Mouse (Mus musculus) CH12.LX (cell line): ENCODE results near the gene Bnc2. TPM values are rescaled to one million over a fixed set of nuclear protein-coding genes. Genes with fewer than 3 reads are reported as not detected.

Experiments used
- DNase-seq: peaks from one replicate; pipeline ENCODE4 v3.0.0-alpha.2; 2013; ENCODE audit errors: extremely low read depth
- H3K27ac ChIP-seq: 2 replicates; pipeline ENCODE4 v1.5.1; 2012; ENCODE audit warnings: low read depth, mild to moderate bottlenecking, control low read depth, moderate library complexity; ENCODE audit not compliant: insufficient read depth
- H3K27me3 ChIP-seq: replicated peaks from 2 replicates; pipeline ENCODE3; 2012; ENCODE audit warnings: inconsistent platforms
- H3K36me3 ChIP-seq, 2 experiments: replicated peaks in 1 of 2; 2 replicates each; pipeline versions ENCODE3 to v1.6.1; 2012; ENCODE audit warnings: inconsistent platforms in 1 of 2, low read length in 1 of 2, mild to moderate bottlenecking in 1 of 2, mixed read lengths in 1 of 2, moderate library complexity in 1 of 2; ENCODE audit not compliant: control insufficient read depth in 1 of 2, insufficient read depth in 1 of 2
- H3K4me1 ChIP-seq, 2 experiments: 2 replicates each; pipeline ENCODE4 v1.6.1; 2012; ENCODE audit warnings: inconsistent platforms in 1 of 2, moderate library complexity in 1 of 2; ENCODE audit not compliant: insufficient read depth in 2 of 2, control insufficient read depth in 1 of 2
- H3K4me2 ChIP-seq: 2 replicates; pipeline ENCODE4 v1.6.1; 2012; ENCODE audit warnings: low read depth, mild to moderate bottlenecking, control low read depth; ENCODE audit not compliant: poor library complexity, insufficient read depth, severe bottlenecking
- H3K4me3 ChIP-seq, 3 experiments: fragments of 150-350 bp in 1 of 3; sonication (generic) in 1 of 3; replicated peaks in 1 of 3; 2 replicates each; pipeline versions ENCODE3 to v1.5.1; 2011 to 2012; ENCODE audit warnings: low read depth in 2 of 3, low read length in 2 of 3, mild to moderate bottlenecking in 2 of 3, moderate library complexity in 2 of 3, control low read depth in 1 of 3, improper control_type of control experiment in 1 of 3, inconsistent platforms in 1 of 3, mixed read lengths in 1 of 3; ENCODE audit not compliant: poor library complexity in 1 of 3
- H3K79me2 ChIP-seq: replicated peaks from 2 replicates; pipeline ENCODE4 v1.6.1; 2012; ENCODE audit warnings: mild to moderate bottlenecking, moderate library complexity; ENCODE audit not compliant: control insufficient read depth, poor library complexity, insufficient read depth, severe bottlenecking; ENCODE audit errors: extremely low read depth
- H3K9ac ChIP-seq: 2 replicates; pipeline ENCODE4 v1.6.1; 2012; ENCODE audit warnings: low read depth, mild to moderate bottlenecking, control low read depth, moderate library complexity; ENCODE audit not compliant: insufficient read depth
- H3K9me3 ChIP-seq: replicated peaks from 2 replicates; pipeline ENCODE3; 2012; ENCODE audit warnings: low read length, inconsistent platforms, mixed read lengths
- CHD2 ChIP-seq: IDR thresholded peaks from 2 replicates; pipeline ENCODE4 v1.6.1; 2011; ENCODE audit warnings: low read length, improper control_type of control experiment
- E2F4 ChIP-seq: IDR thresholded peaks from 2 replicates; pipeline ENCODE4 v1.6.1; 2011; ENCODE audit warnings: low read depth, low read length, improper control_type of control experiment; ENCODE audit not compliant: insufficient replicate concordance
- ELF1 ChIP-seq: IDR thresholded peaks from 2 replicates; pipeline ENCODE4 v1.6.1; 2014; ENCODE audit warnings: low read depth, mild to moderate bottlenecking, inconsistent platforms, low read length, improper control_type of control experiment
- GABPA ChIP-seq: IDR thresholded peaks from 2 replicates; pipeline ENCODE4 v1.6.1; 2012; ENCODE audit warnings: low read depth, low read length, improper control_type of control experiment, inconsistent platforms; ENCODE audit not compliant: insufficient replicate concordance
- HCFC1 ChIP-seq: IDR thresholded peaks from 2 replicates; pipeline ENCODE4 v1.6.1; 2012; ENCODE audit warnings: low read depth, mild to moderate bottlenecking, inconsistent platforms, low read length, improper control_type of control experiment
- IRF4 ChIP-seq: IDR thresholded peaks from 2 replicates; pipeline ENCODE4 v1.6.1; 2014; ENCODE audit warnings: low read depth, mild to moderate bottlenecking, inconsistent platforms, low read length, improper control_type of control experiment
- JUN ChIP-seq: IDR thresholded peaks from 2 replicates; pipeline ENCODE4 v1.6.1; 2011; ENCODE audit warnings: low read depth, mild to moderate bottlenecking, low read length, improper control_type of control experiment, moderate library complexity; ENCODE audit not compliant: insufficient read depth
- KAT2A ChIP-seq: IDR thresholded peaks from 2 replicates; pipeline ENCODE4 v1.6.1; 2012; ENCODE audit warnings: low read length, improper control_type of control experiment, inconsistent platforms; ENCODE audit not compliant: insufficient replicate concordance
- MAX ChIP-seq: IDR thresholded peaks from 2 replicates; pipeline ENCODE4 v1.6.1; 2011; ENCODE audit warnings: low read length, improper control_type of control experiment
- MAZ ChIP-seq: IDR thresholded peaks from 2 replicates; pipeline ENCODE4 v1.6.1; 2012; ENCODE audit warnings: low read depth, mild to moderate bottlenecking, inconsistent platforms, low read length, improper control_type of control experiment, moderate library complexity
- MEF2A ChIP-seq: IDR thresholded peaks from 2 replicates; pipeline ENCODE4 v1.6.1; 2014; ENCODE audit warnings: low read depth, mild to moderate bottlenecking, inconsistent platforms, low read length, improper control_type of control experiment, borderline replicate concordance
- MXI1 ChIP-seq: IDR thresholded peaks from 2 replicates; pipeline ENCODE4 v1.6.1; 2011; ENCODE audit warnings: mild to moderate bottlenecking, low read depth, low read length, improper control_type of control experiment
- MYC ChIP-seq: IDR thresholded peaks from 2 replicates; pipeline ENCODE4 v1.6.1; 2011; ENCODE audit warnings: low read depth, mild to moderate bottlenecking, improper control_type of control experiment, low read length
- NELFE ChIP-seq: IDR thresholded peaks from 2 replicates; pipeline ENCODE4 v1.6.1; 2011; ENCODE audit warnings: low read depth, low read length, improper control_type of control experiment
- POLR2AphosphoS2 ChIP-seq: IDR thresholded peaks from 2 replicates; pipeline ENCODE4 v1.6.1; 2011; ENCODE audit warnings: low read depth, low read length, improper control_type of control experiment
- RAD21 ChIP-seq: IDR thresholded peaks from 2 replicates; pipeline ENCODE4 v1.6.1; 2011; ENCODE audit warnings: low read depth, mild to moderate bottlenecking, low read length, improper control_type of control experiment, moderate library complexity
- RCOR1 ChIP-seq: conservative IDR thresholded peaks from 2 replicates; pipeline ENCODE4 v1.6.1; 2012; ENCODE audit warnings: low read depth, mild to moderate bottlenecking, inconsistent platforms, low read length, improper control_type of control experiment
- SIN3A ChIP-seq: IDR thresholded peaks from 2 replicates; pipeline ENCODE4 v1.6.1; 2012; ENCODE audit warnings: low read length, improper control_type of control experiment, inconsistent platforms
- SMC3 ChIP-seq: IDR thresholded peaks from 2 replicates; pipeline ENCODE4 v1.6.1; 2011; ENCODE audit warnings: low read depth, low read length, improper control_type of control experiment
- TCF12 ChIP-seq: IDR thresholded peaks from 2 replicates; pipeline ENCODE4 v1.6.1; 2014; ENCODE audit warnings: low read depth, mild to moderate bottlenecking, inconsistent platforms, low read length, improper control_type of control experiment
- UBTF ChIP-seq: IDR thresholded peaks from 2 replicates; pipeline ENCODE4 v1.6.1; 2012; ENCODE audit warnings: low read depth, mild to moderate bottlenecking, inconsistent platforms, low read length, improper control_type of control experiment, moderate library complexity
- USF2 ChIP-seq: conservative IDR thresholded peaks from 2 replicates; pipeline ENCODE4 v1.6.1; 2011; ENCODE audit warnings: low read depth, low read length, improper control_type of control experiment
- ZKSCAN1 ChIP-seq: IDR thresholded peaks from 2 replicates; pipeline ENCODE4 v1.6.1; 2012; ENCODE audit warnings: low read depth, inconsistent platforms, low read length, improper control_type of control experiment, borderline replicate concordance
- ZNF384 ChIP-seq: IDR thresholded peaks from 2 replicates; pipeline ENCODE4 v1.6.1; 2012; ENCODE audit warnings: low read depth, low read length, improper control_type of control experiment, inconsistent platforms
- dilution Hi-C: fragments of 300-500 bp; cut with MboI; formaldehyde crosslinking; loops from 2 replicates; pipeline ENCODE4 v1.14.3; 2020; ENCODE audit warnings: low sequenced_read_pairs; ENCODE audit not compliant: extremely low pct_unique_long_range_greater_than_20kb, extremely low pct_ligation_motif_present
- in situ Hi-C: fragments of 300-500 bp; cut with MboI; formaldehyde crosslinking; loops from 3 replicates; pipeline ENCODE4 v1.14.3; 2019; ENCODE audit warnings: low sequenced_read_pairs, low pct_ligation_motif_present, low pct_unique_long_range_greater_than_20kb, mixed read lengths
- polyA plus RNA-seq: library from polyadenylated mRNA; unstranded; fragments of >175 nt; gene quantifications from 2 replicates; pipeline ENCODE4 v1.2.1, GENCODE M21; 2012; ENCODE audit warnings: low read depth; ENCODE audit not compliant: insufficient read length
- total RNA-seq, 2 experiments: library from RNA; depleted of rRNA; stranded (reverse); fragments of 300-350 nt in 1 of 2; fragments of >200 nt in 1 of 2; gene quantifications; 2 replicates each; pipeline ENCODE4 v1.2.3; 2012 to 2014

Bnc2 gene
- total and polyA plus RNA-seq, 3 experiments, result not detected

- no peak overlapping the region for H3K9ac ChIP-seq
- TF ChIP-seq MAX (no peak), POLR2AphosphoS2 (no peak), IRF4 (no peak)
- H3K27me3 ChIP-seq, result no peaks in the 10 kb centered on the region
- H3K9me3 ChIP-seq, result peaks cover 61% of the 10 kb centered on the region
- no peak overlapping the region for H3K27ac ChIP-seq
- DNase-seq, result no peak
- H3K79me2 ChIP-seq, result no peaks in the 10 kb centered on the region
- dilution Hi-C loops, result no loop called here
- in situ Hi-C loops, result no loop called here
- no peaks in the 10 kb centered on the region for H3K36me3 ChIP-seq
- H3K4me3 ChIP-seq, result no peak overlapping the region
- no peak overlapping the region for H3K4me2 ChIP-seq
- H3K4me1 ChIP-seq, result no peaks in the 10 kb centered on the region
These were observed 40.3 kb downstream of the Bnc2 start for GRCm38 (mm10) chr4:84634751-84635150.

GRCm38 (mm10) chr4:84633991-84634390, 41.1 kb downstream of the Bnc2 start:
- Histone ChIP-seq H3K27me3 (no peaks in the 10 kb centered on the region), H3K4me1 (no peaks in the 10 kb centered on the region), H3K79me2 (no peaks in the 10 kb centered on the region), H3K9ac (no peak overlapping the region), H3K36me3 (no peaks in the 10 kb centered on the region), H3K9me3 (peaks cover 58% of the 10 kb centered on the region), H3K27ac (no peak overlapping the region), H3K4me3 (no peak overlapping the region), H3K4me2 (no peak overlapping the region)
- in situ Hi-C loops (no loop called here), dilution Hi-C loops (no loop called here)
- TF ChIP-seq HCFC1 (no peak), USF2 (no peak), UBTF (no peak), GABPA (no peak), NELFE (no peak), RCOR1 (no peak), JUN (no peak), ELF1 (no peak), RAD21 (no peak)
- no peak for DNase-seq

- no peaks in the 10 kb centered on the region for H3K27me3 ChIP-seq
- H3K9ac ChIP-seq, result no peak overlapping the region
- no peaks in the 10 kb centered on the region for H3K4me1 ChIP-seq
- no peak overlapping the region for H3K4me2 ChIP-seq
- in situ Hi-C loops, result no loop called here
- peaks cover 59% of the 10 kb centered on the region for H3K9me3 ChIP-seq
- no peak overlapping the region for H3K4me3 ChIP-seq
- no peak overlapping the region for H3K27ac ChIP-seq
- no peaks in the 10 kb centered on the region for H3K79me2 ChIP-seq
- dilution Hi-C loops, result no loop called here
- H3K36me3 ChIP-seq, result no peaks in the 10 kb centered on the region
- no peak for DNase-seq
- no peak for TF ChIP-seq MEF2A
- no peak for TF ChIP-seq KAT2A
- no peak for TF ChIP-seq SIN3A
- TF ChIP-seq E2F4, result no peak
- TF ChIP-seq NELFE, result no peak
- TF ChIP-seq UBTF, result no peak
- TF ChIP-seq MXI1, result no peak
- TF ChIP-seq ZNF384, result no peak
- no peak for TF ChIP-seq SMC3
- no peak for TF ChIP-seq MAZ
- TF ChIP-seq TCF12, result no peak
- no peak for TF ChIP-seq ZKSCAN1
- TF ChIP-seq MYC, result no peak
- TF ChIP-seq CHD2, result no peak
- TF ChIP-seq RCOR1, result no peak
These were observed 42.0 kb downstream of the Bnc2 start for GRCm38 (mm10) chr4:84632832-84633789.
